Mouse (Mus musculus) cerebellum, adult 2 months (tissue): ENCODE data around the gene Gm9821. TPM values are rescaled to one million over a fixed set of nuclear protein-coding genes. Genes with fewer than 3 reads are reported as not detected.

ENCODE experiments used
- DNase-seq, 2 experiments: peaks; one replicate each; pipeline ENCODE4 v3.0.0; 2021
- H3K27ac ChIP-seq: fragments of 200-500 bp; 2 replicates; pipeline ENCODE4 v1.5.1; 2012; ENCODE audit warnings: low read length, control low read depth, inconsistent platforms; ENCODE audit not compliant: insufficient read depth
- H3K27me3 ChIP-seq: fragments of 200-500 bp; 2 replicates; pipeline ENCODE4 v1.6.1; 2012; ENCODE audit warnings: inconsistent platforms, mild to moderate bottlenecking, low read length, moderate library complexity; ENCODE audit not compliant: control insufficient read depth, insufficient read depth
- H3K4me1 ChIP-seq: fragments of 200-500 bp; 2 replicates; pipeline ENCODE4 v1.6.1; 2011; ENCODE audit warnings: low read length; ENCODE audit not compliant: control insufficient read depth, insufficient read depth
- H3K4me3 ChIP-seq: fragments of 200-500 bp; replicated peaks from 2 replicates; pipeline ENCODE3; 2011; ENCODE audit warnings: mild to moderate bottlenecking, low read depth, low read length, control low read depth; ENCODE audit not compliant: insufficient read depth
- CTCF ChIP-seq: fragments of 200-500 bp; IDR thresholded peaks from 2 replicates; pipeline ENCODE4 v1.5.1; 2011; ENCODE audit warnings: low read depth, mild to moderate bottlenecking, control low read depth, low read length, moderate library complexity, borderline replicate concordance; ENCODE audit not compliant: insufficient read depth
- POLR2A ChIP-seq: fragments of 200-500 bp; IDR thresholded peaks from 2 replicates; pipeline ENCODE4 v1.6.1; 2011; ENCODE audit warnings: low read length, control low read depth, borderline replicate concordance; ENCODE audit not compliant: insufficient read depth
- WGBS: fragments of 180-500 bp; shearing (Covaris S2); methylation state at CpG from one replicate; pipeline ENCODE4 v1.1.7; 2018; 5-methylcytosine and 5-hydroxymethylcytosine counted together
- polyA plus RNA-seq: library from polyadenylated mRNA; depleted of rRNA; stranded (reverse); fragments of >200 nt; gene quantifications from 2 replicates; pipeline ENCODE4 v1.2.3, GENCODE M21; 2012; rRNA removed

Gm9821 gene
- polyA plus RNA-seq = not detected in 2 replicates

DNA sequence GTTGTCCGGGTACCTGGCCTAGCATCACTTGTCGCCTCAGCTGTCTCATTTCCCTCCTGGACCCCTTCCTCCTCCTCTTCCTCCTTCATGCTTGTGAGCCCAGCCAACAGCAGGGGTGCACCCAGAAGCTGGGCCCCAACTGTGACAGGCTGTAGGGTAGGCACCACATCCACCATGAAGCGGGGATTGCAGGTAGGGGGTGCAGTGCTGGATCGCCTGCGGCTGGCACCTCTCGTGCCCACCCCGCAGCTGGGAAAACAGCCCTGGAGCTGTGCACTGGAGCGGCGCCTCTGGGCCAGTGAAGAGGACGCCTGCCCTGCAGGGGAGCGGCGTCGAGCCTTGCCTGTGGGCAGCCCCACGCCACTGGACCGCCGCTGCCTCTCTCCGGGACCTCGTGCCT, at the start of gene Gm9821:
TSS of gene Gm9821 (plus strand) at position 221 of the 400 bp plus-strand sequence.
- no peak for DNase-seq
- Histone ChIP-seq H3K27me3 (no peaks in the 10 kb centered on the region), H3K4me3 (no peak within 1 kb of the TSS), H3K27ac (peak within 1 kb of the TSS; percentile 52), H3K4me1 (peaks cover 70% of the 10 kb centered on the region)
- 54% methylated on average over 18 of the region's 18 CpGs for WGBS
- TF ChIP-seq CTCF (no peak), POLR2A (no peak)

DNA sequence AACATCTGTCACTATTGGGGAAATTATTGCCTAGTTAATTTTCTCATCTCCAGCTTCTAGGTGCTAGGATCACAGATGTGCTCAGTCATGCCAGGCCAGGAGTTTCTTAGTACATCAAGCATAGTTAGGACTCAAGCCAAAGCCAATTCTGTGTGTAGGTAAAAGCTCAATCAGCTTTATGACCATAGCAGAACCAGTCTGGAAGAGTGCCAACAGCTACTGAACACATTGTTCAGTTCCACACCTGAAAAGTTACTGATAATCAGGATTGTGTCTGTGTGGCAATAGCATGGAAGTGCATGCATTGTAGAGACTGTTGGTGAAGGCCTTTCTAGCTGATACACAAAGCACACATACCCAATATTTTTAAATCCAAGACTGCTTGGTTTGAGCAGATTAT, 47.5 kb upstream of the Gm9821 start:
- Histone ChIP-seq H3K27ac (no peak overlapping the region), H3K4me1 (peaks cover 3% of the 10 kb centered on the region; the same call in 1 of the 2 replicates), H3K4me3 (no peak overlapping the region), H3K27me3 (no peaks in the 10 kb centered on the region)
- DNase-seq = no peak
- TF ChIP-seq POLR2A (no peak), CTCF (no peak)

DNA sequence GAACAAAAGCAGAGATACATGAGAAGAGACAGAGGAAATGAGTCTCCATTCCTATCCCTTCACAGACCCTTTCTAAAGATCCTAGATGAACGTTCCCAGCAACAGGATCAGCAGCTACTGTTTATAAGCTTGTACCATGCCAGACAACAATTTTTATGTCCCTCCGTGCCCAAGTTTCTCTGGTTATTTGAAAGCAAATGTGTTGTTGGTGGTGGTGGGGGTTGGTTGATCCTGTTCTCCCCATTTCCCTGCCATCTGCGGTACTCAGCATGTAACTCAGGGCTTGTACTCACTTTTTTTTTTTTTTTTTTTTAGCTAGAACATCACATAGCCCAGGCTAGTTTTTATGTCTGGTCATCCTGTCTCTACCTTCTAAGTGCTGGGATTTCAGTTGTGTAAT, 46.4 kb upstream of the Gm9821 start:
- no peaks in the 10 kb centered on the region for H3K27me3 ChIP-seq
- DNase-seq = peak in 1 of 2 experiments; percentile 27
- 50% methylated on average over 3 of the region's 3 CpGs for WGBS
- peaks cover 8% of the 10 kb centered on the region; the same call in 1 of the 2 replicates for H3K4me1 ChIP-seq
- TF ChIP-seq CTCF (no peak), POLR2A (no peak)
- no peak overlapping the region for H3K27ac ChIP-seq
- no peak overlapping the region for H3K4me3 ChIP-seq

DNA sequence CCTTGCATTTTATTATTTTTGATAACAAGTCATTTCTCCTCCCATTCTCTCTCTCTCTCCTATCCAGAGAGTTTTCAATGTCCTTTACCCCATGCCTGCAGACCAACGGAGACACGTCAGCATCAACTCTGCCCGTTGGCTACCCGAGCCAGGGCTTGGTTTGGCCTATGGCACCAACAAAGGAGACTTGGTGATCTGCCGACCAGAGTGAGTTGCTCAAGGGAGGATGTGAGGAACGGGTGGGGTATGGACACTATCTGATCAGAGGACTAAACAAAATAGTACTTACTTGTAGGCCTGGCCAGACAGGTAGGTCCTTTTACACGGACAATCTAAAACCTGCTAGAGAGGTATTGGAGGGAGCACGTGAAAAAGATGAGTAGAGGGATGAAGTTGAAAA, 45.1 kb upstream of the Gm9821 start:
- Histone ChIP-seq H3K27me3 (no peaks in the 10 kb centered on the region), H3K27ac (no peak overlapping the region), H3K4me1 (peaks cover 18% of the 10 kb centered on the region), H3K4me3 (no peak overlapping the region)
- 93% methylated on average over 8 of the region's 8 CpGs for WGBS
- DNase-seq = no peak
- no peak for TF ChIP-seq POLR2A
- TF ChIP-seq CTCF = no peak

DNA sequence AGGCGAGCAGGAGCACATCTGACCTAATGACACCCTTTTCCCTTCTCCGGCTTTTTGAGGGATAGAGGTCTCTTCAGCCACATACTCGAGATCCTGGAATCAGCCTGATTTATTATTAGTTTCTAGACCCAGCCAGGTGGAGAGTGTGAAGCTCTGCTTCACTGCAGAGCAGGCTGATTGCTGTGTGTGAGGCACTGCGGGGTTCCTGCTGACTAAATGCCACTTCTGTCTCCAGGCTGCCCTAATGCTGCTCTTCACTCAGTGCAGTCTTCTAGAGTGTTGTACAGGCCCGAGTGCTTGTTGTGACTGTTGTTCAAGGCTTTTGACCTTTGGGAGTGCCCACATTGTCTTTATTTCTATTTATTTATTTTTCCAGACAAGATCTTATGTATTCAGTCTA, 43.2 kb upstream of the Gm9821 start:
- Histone ChIP-seq H3K27me3 (no peaks in the 10 kb centered on the region), H3K27ac (no peak overlapping the region), H3K4me1 (peaks cover 21% of the 10 kb centered on the region), H3K4me3 (no peak overlapping the region)
- WGBS = 17% methylated on average over 5 of the region's 5 CpGs
- DNase-seq = peak; percentile 64 to 82
- TF ChIP-seq CTCF (no peak), POLR2A (no peak)

DNA sequence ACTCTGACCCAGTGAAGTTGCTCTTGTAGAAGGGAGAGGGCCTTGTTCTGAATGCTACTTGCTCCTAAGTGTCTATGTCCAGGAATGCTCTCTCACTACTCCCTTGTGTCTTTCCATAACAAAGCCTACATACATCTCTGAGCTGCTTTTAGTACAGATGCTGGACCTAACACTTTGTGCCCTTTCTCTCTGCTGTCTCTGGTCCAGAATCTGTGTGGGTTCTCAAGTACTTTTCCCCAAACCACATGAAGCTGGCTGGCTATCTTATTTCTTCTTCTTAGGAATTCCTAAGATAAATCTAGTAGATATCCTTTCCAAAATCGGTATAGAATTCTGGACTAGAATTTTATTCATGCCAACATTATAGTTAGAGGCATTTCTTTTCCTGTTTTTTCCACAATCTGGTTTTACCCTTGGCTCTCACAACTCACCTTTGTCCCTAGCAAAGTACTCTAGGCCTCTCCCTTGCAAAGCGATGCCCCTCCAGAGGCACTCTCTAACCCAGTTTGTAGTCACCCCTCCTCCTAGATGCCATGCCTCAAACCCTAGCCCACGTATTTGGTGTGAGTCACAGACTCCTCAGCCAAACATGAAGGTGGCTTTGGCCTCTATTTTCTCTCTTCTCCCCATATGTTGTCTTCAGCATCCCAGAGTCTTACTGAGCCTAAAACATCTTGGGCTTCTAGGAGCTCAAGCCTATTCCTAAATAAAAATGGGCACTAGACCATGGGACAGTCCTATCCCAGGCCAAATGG, 42.2 kb upstream of the Gm9821 start:
- DNase-seq = peak in 1 of 2 experiments; percentile 40
- 55% methylated on average over 3 of the region's 3 CpGs for WGBS
- Histone ChIP-seq H3K27ac (no peak overlapping the region), H3K4me1 (peaks cover 21% of the 10 kb centered on the region), H3K4me3 (no peak overlapping the region), H3K27me3 (no peaks in the 10 kb centered on the region)
- TF ChIP-seq POLR2A (no peak), CTCF (no peak)

DNA sequence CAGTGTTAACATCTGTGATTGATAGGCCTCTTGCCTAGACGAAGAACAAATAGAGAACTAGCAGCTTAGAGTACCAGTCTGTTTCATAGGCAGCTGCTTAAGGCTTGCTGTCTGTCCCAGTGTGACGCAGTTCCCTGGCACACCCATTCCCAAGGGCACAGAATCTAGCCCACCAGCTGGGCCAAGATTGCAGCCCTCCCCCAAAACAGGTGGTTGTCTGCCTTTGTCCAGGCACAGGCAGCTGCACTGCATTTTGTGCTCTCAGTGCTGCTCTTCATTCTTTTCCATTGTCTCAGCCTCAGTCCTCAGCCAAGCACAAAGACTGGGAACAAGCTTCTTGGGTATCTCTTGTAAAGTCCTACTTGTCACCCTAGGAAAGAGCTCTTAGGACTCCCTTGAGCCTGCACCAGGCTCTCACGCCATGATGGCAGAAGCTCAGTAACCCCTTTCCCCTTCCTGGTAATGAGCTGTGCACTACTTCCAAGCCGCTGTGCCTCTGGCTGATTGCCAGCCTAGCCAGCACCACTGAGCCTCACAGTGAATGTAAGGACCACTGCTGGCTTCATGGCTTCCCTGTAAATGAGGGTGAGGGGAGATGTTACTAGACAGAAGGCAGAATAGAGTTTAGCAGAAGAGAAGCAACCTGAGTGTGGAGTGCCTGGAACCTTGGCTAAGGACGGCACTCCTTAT, 40.7 kb upstream of the Gm9821 start:
- TF ChIP-seq POLR2A = no peak
- TF ChIP-seq CTCF = no peak
- Histone ChIP-seq H3K27me3 (no peaks in the 10 kb centered on the region), H3K4me1 (peaks cover 21% of the 10 kb centered on the region), H3K27ac (no peak overlapping the region), H3K4me3 (no peak overlapping the region)
- WGBS = 43% methylated on average over 5 of the region's 5 CpGs
- peak in 1 of 2 experiments; percentile 41 for DNase-seq

DNA sequence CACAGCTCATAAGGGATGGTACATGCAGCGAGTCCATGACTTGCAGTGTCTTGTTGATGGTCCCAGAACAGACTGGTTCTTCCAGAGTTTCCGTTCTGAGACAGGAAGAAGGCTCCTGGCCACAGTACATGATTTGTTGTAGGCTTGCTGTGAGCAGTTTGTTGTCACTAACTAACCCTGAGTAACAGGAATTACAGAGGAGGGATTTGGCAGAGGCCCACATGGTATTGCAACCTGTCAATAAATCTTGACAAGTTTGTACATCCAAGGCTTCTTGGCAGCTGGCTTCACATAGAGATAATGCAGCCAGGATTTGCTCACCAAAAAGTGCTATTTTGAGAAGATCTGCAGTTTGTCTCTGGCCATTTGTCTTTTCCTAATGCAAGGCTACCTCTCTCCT, 39.4 kb upstream of the Gm9821 start:
- WGBS = 73% methylated on average over 2 of the region's 2 CpGs
- no peak overlapping the region for H3K4me3 ChIP-seq
- no peak for DNase-seq
- no peaks in the 10 kb centered on the region for H3K27me3 ChIP-seq
- H3K27ac ChIP-seq = no peak overlapping the region
- TF ChIP-seq CTCF (no peak), POLR2A (no peak)
- H3K4me1 ChIP-seq = peaks cover 21% of the 10 kb centered on the region
